Mouse (Mus musculus) olfactory bulb, adult 2 months (tissue): ENCODE measurements around the gene Armc12.

Experiments used
- CTCF ChIP-seq: fragments of 200-500 bp; IDR thresholded peaks from 2 replicates; pipeline ENCODE4 v1.5.1; 2012; ENCODE audit warnings: low read depth, mild to moderate bottlenecking, low read length, moderate library complexity; ENCODE audit not compliant: insufficient read depth
- POLR2A ChIP-seq: fragments of 200-500 bp; IDR thresholded peaks from 2 replicates; pipeline ENCODE4 v1.6.1; 2012; ENCODE audit warnings: mild to moderate bottlenecking, low read depth, low read length, moderate library complexity; ENCODE audit not compliant: insufficient read depth

GRCm38 (mm10) chr17:28484704-28485445 lies 45.7 kb upstream of the Armc12 start:
- TF ChIP-seq POLR2A: no peak
- TF ChIP-seq CTCF: no peak
